Mouse (Mus musculus) kidney, postnatal 0 days (tissue): ENCODE measurements around the gene Cxcr2. TPM values are rescaled to one million over a fixed set of nuclear protein-coding genes. Genes with fewer than 3 reads are reported as not detected.
A peak's percentile ranks its signal among the peaks of the same experiment; 100 is the strongest.

Source experiments
- ATAC-seq: fragments of 200-750 bp; cut with Nextera tagmentation; replicated peaks from 2 replicates; pipeline ENCODE4 v1.8.0; 2017; ENCODE audit warnings: low read depth, moderate number of reproducible peaks, moderate TSS enrichment, moderate library complexity; ENCODE audit not compliant: low FRiP score
- DNase-seq: peaks from one replicate; pipeline ENCODE4 v3.0.0-alpha.2; 2016; ENCODE audit warnings: low spot score
- H3K27ac ChIP-seq: fragments of 300-500 bp; sonication (generic); 2 replicates; pipeline ENCODE4 v1.5.1; 2014; ENCODE audit warnings: mild to moderate bottlenecking
- H3K27me3 ChIP-seq: fragments of 300-500 bp; sonication (generic); 2 replicates; pipeline ENCODE4 v1.6.1; 2014; ENCODE audit warnings: low read length, mixed read lengths; ENCODE audit not compliant: insufficient read depth
- H3K36me3 ChIP-seq: fragments of 300-500 bp; sonication (generic); 2 replicates; pipeline ENCODE4 v1.6.1; 2014; ENCODE audit warnings: low read length, mixed read lengths; ENCODE audit not compliant: insufficient read depth
- H3K4me1 ChIP-seq: fragments of 300-500 bp; sonication (generic); replicated peaks from 2 replicates; pipeline ENCODE4 v1.6.1; 2014; ENCODE audit warnings: antibody characterized with exemption, low read length, mixed read lengths; ENCODE audit not compliant: insufficient read depth
- H3K4me2 ChIP-seq: fragments of 300-500 bp; sonication (generic); 2 replicates; pipeline ENCODE4 v1.6.1; 2014; ENCODE audit warnings: mild to moderate bottlenecking, low read length, moderate library complexity, mixed read lengths
- H3K4me3 ChIP-seq: fragments of 300-500 bp; sonication (generic); replicated peaks from 2 replicates; pipeline ENCODE4 v1.5.1; 2014; ENCODE audit warnings: low read depth, low read length
- H3K9ac ChIP-seq: fragments of 300-500 bp; sonication (generic); 2 replicates; pipeline ENCODE4 v1.6.1; 2014; ENCODE audit warnings: low read depth, low read length
- H3K9me3 ChIP-seq: fragments of 300-500 bp; sonication (generic); replicated peaks from 2 replicates; pipeline ENCODE4 v1.6.1; 2016; ENCODE audit warnings: low read length, inconsistent platforms, mixed read lengths
- CTCF ChIP-seq: IDR thresholded peaks from 2 replicates; pipeline ENCODE4 v1.5.1; 2016; ENCODE audit warnings: antibody characterized with exemption, low read depth, mild to moderate bottlenecking, moderate library complexity
- WGBS: fragments of 180-500 bp; shearing (Covaris S2); extraction: QIAGEN DNeasy Blood & Tissue Kit; methylation state at CpG from one replicate; pipeline ENCODE4 v1.1.7; 2014; 5-methylcytosine and 5-hydroxymethylcytosine counted together
- microRNA counts: library from miRNA; unstranded; fragments of <30 nt; microRNA quantifications from one replicate; lab custom pipeline; 2015
- microRNA-seq: library from miRNA; unstranded; fragments of <30 nt; microRNA quantifications from one replicate; pipeline ENCODE4, GENCODE M21; 2016
- polyA plus RNA-seq: library from polyadenylated mRNA; unstranded; fragments of >200 nt; fragmentation: Nextera tagmentation; extraction: Ambion mirVana; gene quantifications from 2 replicates; pipeline ENCODE4 v1.2.1, GENCODE M21; 2015

The Cxcr2 gene
- polyA plus RNA-seq, 1 experiment from 2014 or later: 0.30 TPM

DNA sequence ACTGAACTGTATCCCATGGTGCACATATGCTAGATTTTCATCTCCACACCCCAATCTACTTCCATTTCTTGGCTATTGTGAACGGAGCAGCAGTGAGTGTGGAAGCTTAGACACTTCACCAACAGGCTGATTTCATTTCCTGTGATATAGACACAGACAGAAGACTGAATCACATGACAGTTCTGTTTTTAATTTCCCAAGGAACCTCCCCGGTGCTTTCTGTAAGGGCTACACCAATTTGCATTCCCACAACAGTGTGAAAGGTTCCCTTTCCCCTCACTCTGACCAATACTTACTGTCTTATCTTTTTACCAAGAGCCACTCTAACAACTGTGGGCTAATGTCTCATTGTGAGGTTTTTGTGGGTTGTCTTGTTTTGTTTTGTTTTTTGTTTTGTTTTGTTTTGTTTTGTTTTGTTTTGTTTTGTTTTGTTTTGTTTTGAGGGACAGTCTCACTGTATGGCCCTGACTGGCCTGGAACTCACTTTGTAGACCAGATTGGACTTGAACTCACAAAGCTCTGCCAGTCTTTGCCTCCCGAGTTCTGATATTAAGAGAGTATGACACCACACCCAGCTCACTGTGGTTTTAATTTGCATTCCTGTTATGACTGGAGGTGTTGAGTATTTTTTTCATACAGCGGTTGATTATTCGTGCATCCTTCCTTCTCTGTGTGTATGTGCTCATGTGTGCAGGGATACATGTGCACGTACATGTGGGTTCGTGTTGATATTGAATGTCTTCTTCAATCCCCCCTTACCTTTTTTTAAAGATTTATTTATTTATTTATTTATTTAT lies 47.5 kb downstream of the Cxcr2 start:
- WGBS: 78% methylated on average over 7 of the region's 7 CpGs
- TF ChIP-seq CTCF: no peak
- Histone ChIP-seq H3K4me2 (no peak overlapping the region), H3K4me1 (no peaks in the 10 kb centered on the region), H3K27ac (no peak overlapping the region), H3K27me3 (no peaks in the 10 kb centered on the region), H3K9ac (no peak overlapping the region), H3K9me3 (no peaks in the 10 kb centered on the region), H3K4me3 (no peak overlapping the region), H3K36me3 (no peaks in the 10 kb centered on the region)
- DNase-seq (no peak), ATAC-seq (no peak)

GRCm38 (mm10) chr1:74203457-74203856 lies 49.7 kb downstream of the Cxcr2 start:
- Histone ChIP-seq H3K9me3 (no peaks in the 10 kb centered on the region), H3K27ac (no peak overlapping the region), H3K36me3 (no peaks in the 10 kb centered on the region), H3K4me3 (no peak overlapping the region), H3K27me3 (no peaks in the 10 kb centered on the region), H3K4me2 (no peak overlapping the region), H3K9ac (no peak overlapping the region), H3K4me1 (no peaks in the 10 kb centered on the region)
- 65% methylated on average over 5 of the region's 5 CpGs for WGBS
- ATAC-seq: no peak
- 0 out of 2 replicates have a peak, but pooled peaks have one; percentile 11 for TF ChIP-seq CTCF
- DNase-seq: no peak

- Histone ChIP-seq H3K27ac (no peak overlapping the region), H3K4me1 (no peaks in the 10 kb centered on the region), H3K9ac (no peak overlapping the region), H3K4me2 (no peak overlapping the region), H3K27me3 (no peaks in the 10 kb centered on the region), H3K36me3 (no peaks in the 10 kb centered on the region), H3K9me3 (no peaks in the 10 kb centered on the region), H3K4me3 (no peak overlapping the region)
- TF ChIP-seq CTCF: peak; percentile 86
- DNase-seq: peak; percentile 76
- ATAC-seq: no peak
- WGBS: 60% methylated on average over 7 of the region's 7 CpGs
These were observed 52.1 kb downstream of the Cxcr2 start for GRCm38 (mm10) chr1:74205881-74206280.

DNA sequence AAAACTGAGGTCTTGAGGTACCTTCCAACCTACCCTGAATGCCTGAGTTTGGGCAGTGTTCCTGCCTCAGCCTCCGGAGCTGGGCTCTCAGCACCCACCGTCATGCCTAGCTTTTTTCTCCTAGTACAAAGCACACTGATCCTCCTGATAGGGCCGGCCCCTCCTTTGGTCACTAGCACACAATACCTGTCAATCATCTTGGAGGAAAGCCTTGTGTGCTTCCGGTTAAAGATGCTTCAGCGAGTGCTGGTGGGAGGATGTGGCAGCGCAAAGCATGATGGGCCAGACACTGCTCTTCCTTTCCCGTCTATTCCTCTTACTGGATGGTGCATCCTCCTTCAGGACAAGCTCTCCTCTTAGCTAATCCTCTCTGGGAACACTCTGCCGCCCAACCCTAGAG lies 52.9 kb downstream of the Cxcr2 start:
- ATAC-seq: no peak
- WGBS: 81% methylated on average over 8 of the region's 8 CpGs

GRCm38 (mm10) chr1:74207906-74208305 lies 54.1 kb downstream of the Cxcr2 start:
- H3K4me3 ChIP-seq: no peak overlapping the region
- no peaks in the 10 kb centered on the region for H3K36me3 ChIP-seq
- H3K9me3 ChIP-seq: no peaks in the 10 kb centered on the region
- H3K27me3 ChIP-seq: no peaks in the 10 kb centered on the region
- TF ChIP-seq CTCF: no peak
- DNase-seq (no peak), ATAC-seq (no peak)
- H3K4me2 ChIP-seq: no peak overlapping the region
- H3K9ac ChIP-seq: no peak overlapping the region
- 60% methylated on average over 9 of the region's 9 CpGs for WGBS
- no peaks in the 10 kb centered on the region for H3K4me1 ChIP-seq
- no peak overlapping the region for H3K27ac ChIP-seq

More for the DNA sequence above, 52.9 kb downstream of the Cxcr2 start:
- Histone ChIP-seq H3K9me3 (no peaks in the 10 kb centered on the region), H3K27ac (no peak overlapping the region), H3K4me3 (no peak overlapping the region), H3K9ac (no peak overlapping the region), H3K36me3 (no peaks in the 10 kb centered on the region), H3K27me3 (no peaks in the 10 kb centered on the region), H3K4me2 (no peak overlapping the region), H3K4me1 (no peaks in the 10 kb centered on the region)
- DNase-seq: no peak
- no peak for TF ChIP-seq CTCF

GRCm38 (mm10) chr1:74208941-74209340 lies 55.2 kb downstream of the Cxcr2 start:
- Histone ChIP-seq H3K27me3 (no peaks in the 10 kb centered on the region), H3K9me3 (no peaks in the 10 kb centered on the region), H3K36me3 (no peaks in the 10 kb centered on the region), H3K27ac (no peak overlapping the region), H3K4me1 (no peaks in the 10 kb centered on the region), H3K4me3 (no peak overlapping the region), H3K9ac (no peak overlapping the region), H3K4me2 (no peak overlapping the region)
- no peak for TF ChIP-seq CTCF
- 76% methylated on average over 8 of the region's 8 CpGs for WGBS
- DNase-seq: no peak
- no peak for ATAC-seq

MicroRNAs within 50 kb of the gene (microRNA counts, 519-probe panel; counts per million panel counts)
- microRNA mmu-miR-1928 (lab: Ali Mortazavi, UCI): 330 counts per million, percentile 68 among the panel's probes with 10 or more counts

Small RNA genes within 50 kb of the gene (microRNA-seq; reads per million reads assigned to microRNA genes)
- gene Mir1928: not detected

Other genes with a start within 250 kb of the Cxcr2 start
- gene Tns1, start 29.5 kb upstream of the Cxcr2 start, polyA plus RNA-seq: 65.4 and 71.8 TPM in 2 replicates
- gene Rufy4, start 28.4 kb upstream of the Cxcr2 start, polyA plus RNA-seq: 0.07 and 0.18 TPM in 2 replicates
- gene Cxcr1, start 40.6 kb downstream of the Cxcr2 start, polyA plus RNA-seq: not detected in 2 replicates
- gene Arpc2, start 82.1 kb downstream of the Cxcr2 start, polyA plus RNA-seq: 487 TPM in 2 replicates
- gene Gpbar1, start 124.6 kb downstream of the Cxcr2 start, polyA plus RNA-seq: 1.0 and 1.7 TPM in 2 replicates
- gene Aamp, start 130.7 kb downstream of the Cxcr2 start, polyA plus RNA-seq: 248 and 264 TPM in 2 replicates
- gene Pnkd, start 130.9 kb downstream of the Cxcr2 start, polyA plus RNA-seq: 162 and 169 TPM in 2 replicates
- gene Tmbim1, start 151.6 kb downstream of the Cxcr2 start, polyA plus RNA-seq: 27.8 and 30.8 TPM in 2 replicates
- 0.59 and 0.75 TPM in 2 replicates for gene Catip, start 208.1 kb downstream of the Cxcr2 start, polyA plus RNA-seq
- gene Slc11a1, start 221.2 kb downstream of the Cxcr2 start, polyA plus RNA-seq: 2.6 and 3.6 TPM in 2 replicates
- gene Ctdsp1, start 237.5 kb downstream of the Cxcr2 start, polyA plus RNA-seq: 73.3 and 75.8 TPM in 2 replicates